Mouse (Mus musculus) gastrocnemius, postnatal 14 days (tissue): ENCODE measurements at regions not wholly inside any gene's neighbourhood (a gene's known extent, or its start where the extent isn't known, plus 50 kb on each side); places are given as distances from the start of the nearest gene placed in this dataset.

ENCODE experiments used
- DNase-seq: peaks from one replicate; pipeline ENCODE4 v3.0.0; 2021; ENCODE audit warnings: mixed read lengths
- intact Hi-C: fragments of 180-260 bp; cut with DNase I; formaldehyde crosslinking; loops from one replicate; pipeline ENCODE4 v1.15.1; 2025; ENCODE audit warnings: low total_unique reads

DNA sequence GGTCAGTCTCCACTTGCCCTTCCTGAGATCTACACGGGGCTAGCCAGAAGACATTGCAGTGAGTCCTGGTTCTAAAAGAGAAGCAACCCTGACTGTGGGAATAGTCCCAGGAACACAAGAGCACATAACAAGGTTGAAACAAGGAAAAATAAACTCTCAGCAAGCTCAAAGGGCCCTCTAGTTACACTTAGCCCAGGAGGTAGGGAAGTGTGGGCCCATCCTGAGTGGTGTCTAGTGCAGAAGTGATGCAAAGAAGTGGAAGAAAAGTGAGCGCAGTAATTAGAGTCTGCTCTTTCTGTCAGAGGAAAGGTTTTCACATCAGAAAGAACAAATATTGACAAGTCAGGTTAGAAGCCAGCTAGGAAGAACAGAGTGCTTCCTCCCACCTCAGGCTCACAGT lies 53.4 kb upstream of the Pkdcc start:
- DNase-seq: no peak
- intact Hi-C loops: no loop called here

GRCm38 (mm10) chr17:83163952-83164560 lies 51.0 kb upstream of the Pkdcc start:
- intact Hi-C loops: no loop called here
- no peak for DNase-seq

- DNase-seq: no peak
- intact Hi-C loops: no loop called here
Measured at GRCm38 (mm10) chr17:83164728-83165127, 50.4 kb upstream of the Pkdcc start.

DNA sequence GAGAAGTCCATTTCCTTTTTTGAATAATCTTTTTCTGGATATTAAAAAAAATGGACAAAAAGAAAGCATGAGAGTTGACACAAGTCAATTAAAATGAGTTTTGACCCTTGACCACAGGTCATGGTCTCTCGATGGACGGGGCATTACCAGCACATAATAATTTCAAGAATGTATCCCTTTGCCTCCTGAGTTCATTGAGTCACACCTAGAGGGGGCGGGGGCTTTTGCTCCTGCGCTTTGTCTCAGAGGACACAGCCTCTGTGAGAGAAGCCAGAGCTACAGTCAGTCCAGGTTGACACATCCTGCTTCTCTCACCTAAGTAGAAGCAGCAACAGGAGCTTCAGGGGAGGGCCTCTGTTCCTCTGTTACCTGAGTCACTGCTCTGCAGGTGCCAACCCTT lies 50.0 kb upstream of the Pkdcc start:
- intact Hi-C loops: no loop called here
- no peak for DNase-seq
